19 mouse cellular contexts compared by ENCODE assay signal in the genomic region with DNA sequence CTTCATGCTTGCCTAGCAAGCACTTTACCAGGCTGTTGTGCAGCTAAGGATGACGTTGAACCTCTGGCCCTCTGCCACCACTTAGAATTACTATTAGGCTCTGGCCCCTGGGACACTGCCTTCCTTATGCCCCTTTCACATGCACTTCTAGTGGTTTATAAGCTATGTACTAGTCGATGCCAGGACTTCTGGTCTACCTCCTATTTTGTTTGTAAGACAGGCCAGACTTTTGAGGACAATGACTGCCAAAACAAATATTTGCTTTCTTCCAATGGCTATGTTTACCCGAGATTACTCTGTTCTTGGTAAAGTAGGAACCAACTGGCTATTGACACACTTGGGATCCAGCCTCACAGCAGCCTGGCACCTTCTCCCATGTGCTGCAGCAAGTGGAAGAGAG.
DNase-seq lines count a peak whose midpoint lies in the region; ATAC-seq lines count a peak whose summit lies in the region.
"Had no signal": no experiment of that assay in that cellular context is flagged by ENCODE, and none has a peak within 500 bp of the region (broad histone marks: within the 10 kb centered on the region; RNA-seq: fewer than 3 reads in every experiment).

No protein-coding gene starts in this region.

- H3K4me2 ChIP-seq in hindbrain, embryonic 16.5 days (ENCODE audit: low read length), result no peak overlapping the region
- no peak overlapping the region for H3K4me2 ChIP-seq in forebrain, embryonic 16.5 days (ENCODE audit: low read length)
- H3K4me2 ChIP-seq: embryonic facial prominence, embryonic 13.5 days; heart, embryonic 12.5 days; hindbrain, embryonic 13.5 days; lung, embryonic 14.5 days; midbrain, embryonic 13.5 days; neural tube, embryonic 15.5 days had no signal

- no peak for ATAC-seq in hindbrain, embryonic 16.5 days
- ATAC-seq in forebrain, embryonic 16.5 days, result no peak
- ATAC-seq: midbrain, embryonic 13.5 days; Patski had no signal

- peak; percentile 18 for DNase-seq in kidney, adult 9 months
- no peak for DNase-seq in kidney, postnatal 10 days
- DNase-seq in adipocyte (ENCODE audit: low spot score), result peak; percentile 95
- DNase-seq in fibroblast of lung, adult 2 months (ENCODE audit: low read depth), result peak; percentile 48
- peak; percentile 37 for DNase-seq in lung, postnatal 14 days
- no peak for DNase-seq in cerebellum, adult 11-12 months
- DNase-seq: cerebellum, postnatal 14 days; heart, adult 11 months; lung, embryonic 14.5 days; thymus, adult 2 months had no signal

- WGBS in hindbrain, embryonic 16.5 days, result 70% methylated on average over 3 of the region's 3 CpGs
- WGBS in forebrain, embryonic 16.5 days, result 79% methylated on average over 3 of the region's 3 CpGs

- H3K4me1 ChIP-seq in hindbrain, embryonic 16.5 days (ENCODE audit: control insufficient read depth, insufficient read depth, low read depth, low read length), result no peaks in the 10 kb centered on the region
- H3K4me1 ChIP-seq in forebrain, embryonic 16.5 days (replicated peaks; ENCODE audit: control insufficient read depth, insufficient read depth, low read length), result peaks cover 12% of the 10 kb centered on the region
- H3K4me1 ChIP-seq: embryonic facial prominence, embryonic 13.5 days; neural tube, embryonic 15.5 days had no signal

- H3K9ac ChIP-seq in hindbrain, embryonic 16.5 days (ENCODE audit: low read depth, low read length), result no peak overlapping the region
- H3K9ac ChIP-seq in forebrain, embryonic 16.5 days (replicated peaks; ENCODE audit: low read depth, low read length), result no peak overlapping the region
- H3K9ac ChIP-seq: embryonic facial prominence, embryonic 13.5 days; heart, embryonic 12.5 days; hindbrain, embryonic 13.5 days; lung, embryonic 14.5 days; midbrain, embryonic 13.5 days; neural tube, embryonic 15.5 days had no signal

- no peaks in the 10 kb centered on the region for H3K27me3 ChIP-seq in hindbrain, embryonic 16.5 days (replicated peaks; ENCODE audit: control insufficient read depth, insufficient read depth, low read length)
- no peaks in the 10 kb centered on the region for H3K27me3 ChIP-seq in forebrain, embryonic 16.5 days (replicated peaks; ENCODE audit: control insufficient read depth, insufficient read depth, low read length)
- H3K27me3 ChIP-seq: embryonic facial prominence, embryonic 13.5 days; hindbrain, embryonic 13.5 days; midbrain, embryonic 13.5 days; neural tube, embryonic 15.5 days; Patski had no signal

- H3K9me3 ChIP-seq in hindbrain, embryonic 16.5 days (ENCODE audit: control insufficient read depth, low read length), result no peaks in the 10 kb centered on the region
- no peaks in the 10 kb centered on the region for H3K9me3 ChIP-seq in forebrain, embryonic 16.5 days (ENCODE audit: control insufficient read depth, low read length)
- H3K9me3 ChIP-seq: embryonic facial prominence, embryonic 13.5 days; heart, embryonic 12.5 days; hindbrain, embryonic 13.5 days; midbrain, embryonic 13.5 days; neural tube, embryonic 15.5 days had no signal

- no peaks in the 10 kb centered on the region for H3K36me3 ChIP-seq in hindbrain, embryonic 16.5 days (ENCODE audit: control insufficient read depth, insufficient read depth, low read length)
- no peaks in the 10 kb centered on the region for H3K36me3 ChIP-seq in forebrain, embryonic 16.5 days (ENCODE audit: control insufficient read depth, insufficient read depth)
- H3K36me3 ChIP-seq: embryonic facial prominence, embryonic 13.5 days; heart, embryonic 12.5 days; hindbrain, embryonic 13.5 days; midbrain, embryonic 13.5 days; neural tube, embryonic 15.5 days had no signal

- no peak overlapping the region for H3K4me3 ChIP-seq in hindbrain, embryonic 16.5 days (ENCODE audit: low read length)
- H3K4me3 ChIP-seq in forebrain, embryonic 16.5 days (replicated peaks; ENCODE audit: low read length), result no peak overlapping the region
- H3K4me3 ChIP-seq: embryonic facial prominence, embryonic 13.5 days; heart, embryonic 12.5 days; hindbrain, embryonic 13.5 days; midbrain, embryonic 13.5 days; myocyte; neural tube, embryonic 15.5 days had no signal

- no peak overlapping the region for H3K27ac ChIP-seq in hindbrain, embryonic 16.5 days (ENCODE audit: low read depth, low read length)
- no peak overlapping the region for H3K27ac ChIP-seq in forebrain, embryonic 16.5 days (ENCODE audit: low read length)
- H3K27ac ChIP-seq: embryonic facial prominence, embryonic 13.5 days; hindbrain, embryonic 13.5 days; midbrain, embryonic 13.5 days; neural tube, embryonic 15.5 days had no signal

Comparison
In these comparisons a context has a peak if more than half of its experiments do, and no peak if none do; other contexts are left out.
1. DNase-seq: peak in kidney, adult 9 months (single experiment), adipocyte (single experiment), fibroblast of lung, adult 2 months (single experiment) and lung, postnatal 14 days (single experiment); none in kidney, postnatal 10 days (single experiment) and cerebellum, adult 11-12 months (single experiment).